Mouse (Mus musculus) embryonic facial prominence, embryonic 15.5 days (tissue): ENCODE measurements around the gene Orc3. TPM values are rescaled to one million over a fixed set of nuclear protein-coding genes. Genes with fewer than 3 reads are reported as not detected.
A peak's percentile ranks its signal among the peaks of the same experiment; 100 is the strongest.

ENCODE experiments used
- ATAC-seq: fragments of 200-750 bp; cut with Nextera tagmentation; 2 replicates; pipeline ENCODE4 v1.8.0; 2017; ENCODE audit warnings: low read depth, moderate TSS enrichment; ENCODE audit not compliant: insufficient number of reproducible peaks, low FRiP score, low TSS enrichment
- H3K27ac ChIP-seq: fragments of 300-500 bp; sonication (generic); replicated peaks from 2 replicates; pipeline ENCODE4 v1.5.1; 2015; ENCODE audit warnings: mild to moderate bottlenecking, inconsistent platforms
- H3K27me3 ChIP-seq: fragments of 300-500 bp; sonication (generic); 2 replicates; pipeline ENCODE4 v1.6.1; 2015; ENCODE audit warnings: inconsistent platforms
- H3K36me3 ChIP-seq: fragments of 300-500 bp; sonication (generic); 2 replicates; pipeline ENCODE4 v1.6.1; 2015; ENCODE audit warnings: mild to moderate bottlenecking, inconsistent platforms
- H3K4me1 ChIP-seq: fragments of 300-500 bp; sonication (generic); 2 replicates; pipeline ENCODE4 v1.6.1; 2015; ENCODE audit warnings: inconsistent platforms
- H3K4me2 ChIP-seq: fragments of 300-500 bp; sonication (generic); replicated peaks from 2 replicates; pipeline ENCODE4 v1.6.1; 2015; ENCODE audit warnings: mild to moderate bottlenecking, inconsistent platforms
- H3K4me3 ChIP-seq: fragments of 300-500 bp; sonication (generic); replicated peaks from 2 replicates; pipeline ENCODE4 v1.5.1; 2015; ENCODE audit warnings: mild to moderate bottlenecking, inconsistent platforms
- H3K9ac ChIP-seq: fragments of 300-500 bp; sonication (generic); 2 replicates; pipeline ENCODE4 v1.6.1; 2015; ENCODE audit warnings: inconsistent platforms
- H3K9me3 ChIP-seq: fragments of 300-500 bp; sonication (generic); replicated peaks from 2 replicates; pipeline ENCODE4 v1.6.1; 2016; ENCODE audit warnings: inconsistent platforms
- WGBS: fragments of 180-500 bp; shearing (Covaris S2); methylation state at CpG from one replicate; pipeline ENCODE4 v1.1.7; 2015; 5-methylcytosine and 5-hydroxymethylcytosine counted together
- polyA plus RNA-seq: library from polyadenylated mRNA; unstranded; fragments of >200 nt; fragmentation: Nextera tagmentation; extraction: Ambion mirVana; gene quantifications from 2 replicates; pipeline ENCODE4 v1.2.1, GENCODE M21; 2015

Orc3 gene
- polyA plus RNA-seq, 1 experiment from 2014 or later, result 75.4 TPM

GRCm38 (mm10) chr4:34550748-34551097 lies 64.0 kb downstream of the Orc3 start, which contains the start of gene Akirin2:
Gene Akirin2, plus strand, starts transcription at chr4:34550937.
- no peaks in the 10 kb centered on the region for H3K9me3 ChIP-seq
- peak within 1 kb of the TSS; percentile 55 for H3K4me2 ChIP-seq
- peaks cover 6% of the 10 kb centered on the region; the same call in 1 of the 2 replicates for H3K4me1 ChIP-seq
- H3K36me3 ChIP-seq, result no peaks in the 10 kb centered on the region
- WGBS, result 0% methylated on average over 48 of the region's 53 CpGs
- no peaks in the 10 kb centered on the region for H3K27me3 ChIP-seq
- peak within 1 kb of the TSS; percentile 96 for H3K9ac ChIP-seq
- peak; percentile 63 for ATAC-seq
- peak within 1 kb of the TSS; percentile 95 for H3K27ac ChIP-seq
- H3K4me3 ChIP-seq, result peak within 1 kb of the TSS; percentile 95

DNA sequence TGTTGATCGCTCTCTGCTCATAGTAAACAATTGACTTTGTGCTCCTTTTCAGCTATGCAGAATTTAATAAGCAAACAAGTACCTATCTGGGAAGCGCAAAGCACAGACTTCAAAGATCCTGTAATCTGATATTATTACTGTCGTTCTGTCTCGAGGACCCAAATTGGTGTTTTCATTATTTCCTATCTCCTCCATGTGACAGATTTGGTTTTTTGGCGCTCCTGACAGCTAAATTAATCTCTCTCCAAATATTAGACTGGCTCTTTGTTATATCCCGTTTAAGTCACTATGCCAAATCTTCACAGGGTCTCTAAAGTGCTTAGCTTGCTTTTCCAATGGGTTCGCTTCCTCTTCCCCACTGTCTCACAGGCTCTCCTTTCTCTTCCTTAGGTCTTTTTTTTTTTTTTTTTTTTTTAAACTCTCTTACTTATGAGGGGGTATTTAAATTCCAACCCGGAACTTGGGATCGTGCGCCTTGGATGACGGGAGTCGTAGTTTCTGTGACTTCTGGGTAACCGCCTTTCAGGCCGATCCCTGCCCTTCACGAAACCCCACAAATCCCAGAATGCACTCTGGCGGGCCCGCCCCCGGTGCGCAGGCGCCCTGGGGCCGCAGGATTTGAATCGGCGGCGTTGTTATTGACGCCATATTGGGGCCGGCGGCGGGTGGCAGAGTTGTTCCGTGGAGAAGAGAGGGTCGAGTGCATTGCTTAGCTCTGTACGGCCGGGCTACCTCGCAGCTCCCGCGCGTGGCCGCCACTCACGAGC lies 64.6 kb downstream of the Orc3 start:
- Histone ChIP-seq H3K36me3 (no peaks in the 10 kb centered on the region), H3K9me3 (no peaks in the 10 kb centered on the region), H3K4me3 (peak overlapping the region; percentile 95), H3K4me2 (peak overlapping the region; percentile 55), H3K27me3 (no peaks in the 10 kb centered on the region), H3K9ac (peak overlapping the region; percentile 96), H3K27ac (peak overlapping the region; percentile 95), H3K4me1 (peaks cover 6% of the 10 kb centered on the region; the same call in 1 of the 2 replicates)
- ATAC-seq, result peak; percentile 94
- 2% methylated on average over 38 of the region's 38 CpGs for WGBS

DNA sequence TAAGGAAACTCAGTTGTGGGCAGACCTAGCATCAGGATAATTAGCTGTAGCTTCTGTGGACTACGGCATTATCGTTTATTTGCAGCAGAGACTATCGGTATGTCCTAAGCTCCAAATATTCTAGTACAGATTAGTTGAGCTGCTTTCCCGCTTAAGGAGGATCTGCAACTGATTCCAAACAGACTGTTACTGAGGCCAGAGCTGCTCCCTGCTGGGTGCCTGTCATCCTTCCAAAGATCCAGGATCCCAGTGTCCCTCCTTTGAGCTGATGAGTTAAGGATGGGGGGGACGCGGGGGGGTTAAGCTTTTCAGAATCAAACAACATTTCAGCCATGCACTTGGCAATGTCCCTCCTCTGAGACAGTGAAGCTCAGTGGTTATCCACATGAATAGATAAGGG lies 84.8 kb downstream of the Orc3 start:
- H3K4me1 ChIP-seq, result no peaks in the 10 kb centered on the region
- H3K36me3 ChIP-seq, result no peaks in the 10 kb centered on the region
- no peaks in the 10 kb centered on the region for H3K27me3 ChIP-seq
- H3K27ac ChIP-seq, result no peak overlapping the region
- no peak overlapping the region for H3K9ac ChIP-seq
- WGBS, result 72% methylated on average over 6 of the region's 6 CpGs
- H3K9me3 ChIP-seq, result no peaks in the 10 kb centered on the region
- no peak overlapping the region for H3K4me3 ChIP-seq
- H3K4me2 ChIP-seq, result no peak overlapping the region
- ATAC-seq, result no peak

- Histone ChIP-seq H3K9me3 (no peaks in the 10 kb centered on the region), H3K36me3 (no peaks in the 10 kb centered on the region), H3K9ac (no peak overlapping the region), H3K4me3 (no peak overlapping the region), H3K4me2 (no peak overlapping the region), H3K4me1 (no peaks in the 10 kb centered on the region), H3K27ac (no peak overlapping the region), H3K27me3 (no peaks in the 10 kb centered on the region)
- no peak for ATAC-seq
- 48% methylated on average over 4 of the region's 4 CpGs for WGBS
These were observed 85.4 kb downstream of the Orc3 start for GRCm38 (mm10) chr4:34529379-34529778.

- ATAC-seq, result no peak
- H3K9ac ChIP-seq, result no peak overlapping the region
- no peaks in the 10 kb centered on the region for H3K9me3 ChIP-seq
- no peaks in the 10 kb centered on the region for H3K4me1 ChIP-seq
- WGBS, result 100% methylated on average over 1 of the region's 1 CpGs
- no peaks in the 10 kb centered on the region for H3K27me3 ChIP-seq
- no peak overlapping the region for H3K4me2 ChIP-seq
- H3K27ac ChIP-seq, result no peak overlapping the region
- H3K4me3 ChIP-seq, result no peak overlapping the region
- no peaks in the 10 kb centered on the region for H3K36me3 ChIP-seq
These were observed 86.2 kb downstream of the Orc3 start for GRCm38 (mm10) chr4:34528430-34529100.

DNA sequence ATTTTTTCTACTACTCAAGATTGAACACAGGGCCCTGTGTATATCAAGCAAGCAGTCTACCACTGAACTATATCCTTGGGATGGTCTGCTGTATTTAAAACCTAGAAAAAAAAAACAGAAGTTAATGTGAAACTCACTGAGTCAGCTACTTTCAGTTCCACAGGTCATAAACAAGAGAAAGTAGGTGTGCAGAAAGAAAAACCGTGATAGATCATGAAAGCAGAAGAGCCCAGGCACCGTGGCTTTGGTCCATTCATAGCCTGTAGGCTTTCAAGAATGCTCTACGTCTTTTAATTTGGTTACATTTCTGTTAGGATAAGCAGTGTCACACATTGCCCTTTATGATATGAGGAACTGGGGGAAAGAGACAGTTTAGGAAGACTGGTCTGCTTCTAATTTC lies 88.0 kb downstream of the Orc3 start:
- Histone ChIP-seq H3K4me2 (no peak overlapping the region), H3K27ac (no peak overlapping the region), H3K9me3 (no peaks in the 10 kb centered on the region), H3K4me1 (no peaks in the 10 kb centered on the region), H3K36me3 (no peaks in the 10 kb centered on the region), H3K4me3 (no peak overlapping the region), H3K9ac (no peak overlapping the region), H3K27me3 (no peaks in the 10 kb centered on the region)
- ATAC-seq, result no peak
- 83% methylated on average over 3 of the region's 3 CpGs for WGBS

DNA sequence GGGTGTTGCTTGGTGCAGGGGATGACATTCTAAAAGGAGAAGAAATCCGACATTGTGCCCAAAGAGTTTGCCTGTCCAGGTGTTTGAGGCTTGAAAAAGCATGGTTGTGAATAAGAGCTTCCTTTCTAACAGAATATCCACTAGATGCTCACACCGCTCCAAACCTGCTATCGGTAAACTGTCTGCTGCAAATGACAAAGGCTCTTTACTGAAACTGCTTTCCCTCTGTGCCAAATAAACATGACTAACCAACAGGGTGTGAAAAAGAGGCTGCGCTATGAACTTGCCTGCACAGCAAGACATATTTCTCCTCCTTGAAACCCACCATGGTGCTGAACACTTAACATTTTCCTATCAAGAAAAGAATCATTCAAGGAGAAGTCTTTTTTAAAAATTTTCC lies 91.2 kb downstream of the Orc3 start:
- Histone ChIP-seq H3K9me3 (no peaks in the 10 kb centered on the region), H3K36me3 (no peaks in the 10 kb centered on the region), H3K4me3 (no peak overlapping the region), H3K9ac (no peak overlapping the region), H3K4me1 (no peaks in the 10 kb centered on the region), H3K4me2 (no peak overlapping the region), H3K27ac (no peak overlapping the region), H3K27me3 (no peaks in the 10 kb centered on the region)
- WGBS, result 85% methylated on average over 4 of the region's 4 CpGs
- no peak for ATAC-seq

- H3K36me3 ChIP-seq, result no peaks in the 10 kb centered on the region
- H3K27me3 ChIP-seq, result no peaks in the 10 kb centered on the region
- WGBS, result 61% methylated on average over 3 of the region's 3 CpGs
- no peaks in the 10 kb centered on the region for H3K9me3 ChIP-seq
- no peaks in the 10 kb centered on the region for H3K4me1 ChIP-seq
- H3K4me3 ChIP-seq, result no peak overlapping the region
- ATAC-seq, result no peak; the same call in 1 of the 2 replicates
- no peak overlapping the region for H3K4me2 ChIP-seq
- no peak overlapping the region for H3K9ac ChIP-seq
- H3K27ac ChIP-seq, result no peak overlapping the region
These were observed 91.9 kb downstream of the Orc3 start for GRCm38 (mm10) chr4:34522846-34523245.

Other genes with a start within 250 kb of the Orc3 start
- 56.0 and 56.5 TPM in 2 replicates for gene Akirin2, start 64.0 kb downstream of the Orc3 start, polyA plus RNA-seq
- 53.6 and 60.7 TPM in 2 replicates for gene Rars2, start within 50 bp of the Orc3 start, polyA plus RNA-seq
- gene Slc35a1, start 72.5 kb upstream of the Orc3 start, polyA plus RNA-seq, result 47.7 TPM in 2 replicates
- gene Cfap206, start 115.3 kb upstream of the Orc3 start, polyA plus RNA-seq, result 9.5 and 20.1 TPM in 2 replicates
- not detected in 2 replicates for gene Gm136, start 141.3 kb upstream of the Orc3 start, polyA plus RNA-seq
- 47.1 and 52.0 TPM in 2 replicates for gene Smim8, start 163.5 kb upstream of the Orc3 start, polyA plus RNA-seq